Mouse (Mus musculus): ENCODE data around the gene Tet1.
"Not testable (repeated sequence)": the region's sequence is repeated elsewhere in the genome, so short reads cannot be mapped to it uniquely, and the experiment has no call there.

Gene Tet1

DNA sequence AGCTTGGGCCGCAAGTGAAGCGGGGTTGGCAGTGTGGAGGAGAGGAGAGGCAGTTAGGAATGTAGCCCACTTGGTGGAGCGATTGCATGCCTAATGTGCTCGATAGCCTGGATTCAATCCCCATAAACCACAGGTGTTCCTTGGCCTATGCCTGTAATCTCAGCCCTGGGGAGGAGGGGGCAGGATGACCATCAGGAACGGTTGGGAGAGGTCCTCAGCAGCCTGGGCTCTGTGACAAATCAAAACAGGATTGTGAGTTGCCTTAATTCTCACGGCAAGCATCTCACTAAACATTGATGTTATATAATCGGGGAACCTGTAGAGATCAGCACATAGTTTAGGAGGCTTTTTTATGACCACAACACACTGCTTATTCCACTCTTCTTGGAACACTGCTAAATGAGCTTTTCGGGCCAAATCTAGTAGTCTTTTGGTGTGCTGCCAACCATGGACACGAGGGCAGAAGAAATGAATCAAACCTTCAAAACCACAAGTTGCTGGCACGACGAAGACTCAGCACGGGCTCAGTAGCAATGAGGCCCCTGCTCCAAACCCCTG, 61.6 kb downstream of the Tet1 start:
- peak; percentile 50 for DNase-seq (ENCODE audit: low read depth)

DNA sequence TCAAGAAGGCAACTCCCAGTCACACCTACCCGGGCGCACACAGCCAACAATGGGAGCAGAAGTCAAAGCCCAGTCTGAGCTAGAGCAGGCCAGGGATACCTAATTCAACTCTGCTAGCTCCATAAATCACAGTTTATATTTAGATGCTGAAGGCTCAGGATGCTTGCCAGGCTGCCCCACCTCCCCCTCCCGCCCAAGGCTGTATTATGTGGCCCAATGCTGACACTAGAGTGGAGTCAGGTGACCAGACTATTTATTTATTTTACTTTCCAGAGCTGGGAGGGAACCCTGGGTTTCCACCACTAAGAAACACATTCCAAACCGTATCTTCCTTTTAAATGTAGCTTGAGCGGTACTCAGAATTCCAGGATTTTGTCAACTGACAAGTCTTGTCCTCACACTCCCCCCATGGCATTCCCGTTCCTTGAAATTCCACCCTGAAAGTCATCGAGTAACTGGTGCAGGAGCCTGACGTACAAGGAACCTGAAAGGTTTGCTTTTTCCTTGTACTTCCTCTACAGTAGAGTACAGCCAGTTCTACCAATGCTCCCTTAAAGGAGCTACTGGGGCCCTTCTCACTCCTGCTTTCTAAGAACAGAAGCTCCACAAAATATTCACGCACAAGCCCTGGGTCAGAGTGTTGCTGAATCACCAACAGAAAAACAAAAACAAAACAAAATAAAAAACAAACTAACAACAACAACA, 64.9 kb downstream of the Tet1 start:
- no peak for DNase-seq (ENCODE audit: low read depth)

DNA sequence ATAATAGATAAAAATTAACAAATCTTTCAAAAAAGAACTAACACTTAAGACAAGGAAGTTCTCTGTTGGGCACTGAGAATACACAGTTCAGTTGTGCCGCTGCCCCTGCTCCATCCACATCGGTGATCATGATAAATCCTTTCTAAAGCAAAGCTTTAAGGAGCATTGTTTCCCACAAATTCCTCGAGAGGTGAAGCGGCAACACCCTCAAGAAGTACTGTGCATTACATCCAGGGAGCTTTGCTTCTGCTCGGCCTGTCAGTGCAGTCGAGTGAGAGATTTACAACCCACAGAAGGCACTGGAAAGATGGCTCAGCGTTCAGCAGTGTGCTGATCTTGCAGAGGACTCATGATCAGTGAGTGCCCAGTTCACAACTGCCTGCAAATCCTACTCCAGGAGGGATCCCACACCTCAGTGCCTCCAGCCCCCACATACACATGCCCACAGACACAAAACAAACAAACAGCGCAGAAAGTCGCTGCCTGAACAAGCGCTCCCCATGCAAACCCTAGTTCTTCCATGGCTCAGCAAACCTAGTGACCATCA, 66.8 kb downstream of the Tet1 start:
- no peak for DNase-seq (ENCODE audit: low read depth)

DNA sequence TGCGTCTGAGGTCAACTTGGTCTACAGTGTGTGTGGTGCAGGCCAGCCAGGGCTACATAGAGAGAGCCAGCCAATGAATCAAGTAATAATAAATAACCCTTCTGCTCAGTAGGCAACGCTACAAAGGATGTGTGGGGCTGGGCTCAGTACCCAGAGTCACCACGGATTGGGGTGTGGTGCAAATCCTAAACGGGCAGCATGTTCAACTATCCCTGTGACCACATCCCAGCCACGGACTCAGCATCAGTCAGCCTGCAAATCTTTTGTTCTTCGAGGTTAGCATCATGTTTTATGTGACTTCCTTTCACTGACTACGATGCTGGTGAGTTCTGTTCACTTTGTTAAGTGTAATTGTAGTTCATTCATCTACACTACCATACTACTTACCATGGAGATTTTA, 68.1 kb downstream of the Tet1 start:
- DNase-seq (ENCODE audit: low read depth), result no peak

DNA sequence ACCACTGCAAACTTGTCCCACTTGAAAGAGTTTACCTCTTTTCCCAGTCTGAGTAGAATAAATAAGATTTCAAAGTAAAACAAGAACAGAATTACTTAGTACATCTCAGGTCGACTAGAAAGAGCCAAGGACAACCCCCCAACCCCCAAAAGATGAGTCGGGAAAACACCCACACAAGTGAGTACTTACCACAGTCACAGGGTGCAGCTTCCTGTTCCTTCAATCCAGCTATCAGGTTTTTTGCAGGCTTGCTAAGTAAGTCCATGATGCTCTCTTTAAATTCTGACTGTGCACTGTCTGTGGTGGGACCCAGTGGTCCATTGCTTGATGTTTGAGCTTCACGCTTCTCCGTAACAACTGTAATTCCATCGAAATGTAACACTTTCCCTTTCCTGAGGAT, 70.8 kb downstream of the Tet1 start:
- no peak for DNase-seq (ENCODE audit: low read depth)

DNA sequence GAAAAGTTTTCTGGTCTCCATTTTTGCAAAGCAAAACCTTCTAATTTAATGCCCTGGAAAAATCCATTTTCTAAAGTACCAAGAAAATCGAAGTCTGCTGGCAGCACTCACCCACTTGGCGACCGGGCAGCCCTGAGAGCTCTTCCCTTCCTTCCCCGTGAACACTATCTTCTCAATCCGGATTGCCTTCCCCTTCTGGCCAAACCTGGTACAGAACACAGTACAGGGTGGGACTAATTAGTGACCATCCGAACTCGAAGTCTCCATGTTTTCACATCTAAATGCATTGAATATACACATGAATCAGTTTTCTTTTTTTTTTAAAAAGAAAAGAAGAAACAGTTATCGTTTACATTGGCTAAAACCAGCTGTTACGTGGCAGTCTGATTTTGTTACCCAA, 76.0 kb downstream of the Tet1 start:
- DNase-seq (ENCODE audit: low read depth), result no peak

DNA sequence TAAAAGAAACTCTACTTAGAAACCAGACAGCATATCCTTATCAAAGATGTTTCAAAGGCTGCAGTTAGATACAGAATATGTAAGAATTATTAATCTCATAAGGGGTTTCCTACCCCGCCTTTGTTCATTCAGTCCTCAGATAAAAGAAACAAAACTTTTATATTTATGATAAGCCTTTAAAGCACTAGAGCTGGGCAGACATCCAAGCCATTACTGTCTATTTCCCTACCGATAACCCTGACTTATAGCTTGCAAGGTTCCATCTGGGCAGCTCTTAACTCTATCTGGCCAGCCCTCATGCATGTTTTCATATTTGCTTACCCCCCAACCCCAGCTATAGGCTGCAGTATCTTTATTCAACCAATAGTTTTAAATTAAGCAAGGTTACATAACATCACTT, 77.2 kb downstream of the Tet1 start:
- no peak for DNase-seq (ENCODE audit: low read depth)

DNA sequence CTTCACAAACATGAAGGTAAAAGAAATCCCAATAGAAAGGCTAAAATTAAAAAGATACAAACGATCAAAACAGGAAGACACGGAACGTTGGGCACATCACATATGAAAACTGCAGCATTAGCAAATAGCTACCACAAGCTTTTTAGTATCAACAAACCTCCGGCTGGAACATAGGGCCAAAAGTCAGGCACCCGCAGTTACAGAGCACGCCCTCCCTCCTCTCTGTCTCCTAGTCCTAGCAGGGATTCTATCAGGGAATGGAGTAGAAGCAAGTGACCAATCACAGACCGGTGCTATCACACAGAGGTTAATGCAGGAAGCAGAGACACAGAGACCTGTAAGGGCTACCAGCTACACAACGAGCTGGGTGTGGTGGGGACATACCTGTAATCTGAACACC, 84.3 kb downstream of the Tet1 start:
- no peak for DNase-seq (ENCODE audit: low read depth)

DNA sequence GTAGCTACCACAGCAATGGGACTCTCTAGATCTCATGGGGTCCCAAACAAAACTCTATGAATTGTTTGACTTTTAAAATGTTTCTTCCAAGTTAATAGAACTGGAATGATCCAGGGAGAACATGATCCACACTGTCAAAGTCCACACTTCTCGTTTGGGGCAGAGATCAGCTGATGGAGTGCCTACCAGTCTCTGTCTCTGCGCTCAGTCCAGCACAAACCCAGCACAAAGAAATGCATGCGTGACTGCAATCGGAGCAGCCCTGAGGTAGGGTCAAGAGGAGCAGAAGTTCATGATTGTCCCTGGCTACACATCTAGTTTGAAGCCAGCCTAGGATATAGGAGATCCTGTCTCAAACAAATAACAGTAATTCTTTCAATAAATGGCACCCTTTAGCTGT, 85.4 kb downstream of the Tet1 start:
- DNase-seq (ENCODE audit: low read depth), result no peak

DNA sequence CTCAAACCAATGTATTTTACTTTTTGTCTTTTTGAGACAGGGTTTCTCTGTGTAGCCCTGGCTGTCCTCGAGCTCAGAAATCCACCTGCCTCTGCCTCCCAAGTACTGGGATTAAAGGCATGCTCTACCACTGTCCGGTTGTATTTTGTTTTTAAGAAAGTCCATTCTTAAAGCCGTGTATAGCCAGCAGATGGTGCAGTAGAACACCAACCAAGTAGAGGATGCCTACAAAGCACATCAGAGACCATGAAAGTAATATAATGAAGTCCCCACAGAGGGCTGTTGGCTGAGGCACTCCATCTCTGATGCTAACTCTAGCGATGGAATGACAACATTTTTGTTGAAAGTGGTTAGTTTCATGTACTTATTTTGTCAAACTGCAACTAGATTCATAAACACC, 98.8 kb downstream of the Tet1 start:
- no peak for DNase-seq (ENCODE audit: low read depth)

DNA sequence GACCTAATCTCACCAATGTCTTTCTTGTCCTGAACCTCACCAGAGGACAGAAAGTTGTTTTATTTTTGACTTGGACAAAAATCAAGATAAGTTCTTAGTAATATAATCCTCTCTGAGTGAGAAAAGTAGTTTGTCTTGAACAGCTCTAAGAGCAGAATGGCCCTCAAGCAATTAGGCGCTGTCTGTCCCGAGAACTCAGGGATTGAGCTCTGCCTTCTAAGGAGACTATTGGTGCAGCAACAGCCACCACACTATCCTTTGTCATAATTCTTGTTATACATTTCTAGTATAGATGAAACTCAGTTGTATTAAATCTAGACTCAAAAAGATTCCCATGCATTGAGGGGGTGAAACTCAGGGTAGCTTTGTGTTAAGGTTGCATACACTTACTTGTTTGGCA, 100.0 kb downstream of the Tet1 start:
- DNase-seq (ENCODE audit: low read depth), result no peak

DNA sequence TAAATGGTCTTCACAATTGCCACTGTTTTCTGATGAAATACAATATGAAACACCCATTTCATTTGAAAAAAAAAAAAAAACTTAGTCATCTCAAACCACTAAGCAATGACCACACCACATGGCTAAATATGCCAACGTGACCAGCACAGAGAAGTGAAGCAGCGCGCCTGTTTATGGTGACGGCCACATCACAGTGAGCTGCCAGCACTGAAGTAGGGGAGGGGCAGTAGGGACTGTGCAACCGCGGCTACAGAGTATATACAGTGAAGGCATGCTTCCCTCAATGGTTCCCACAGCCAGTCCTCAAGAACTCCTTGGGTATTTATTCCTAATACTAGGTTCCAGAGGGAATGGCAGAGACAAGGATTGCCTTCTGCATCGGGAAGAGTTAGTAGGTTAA, 100.5 kb downstream of the Tet1 start:
- DNase-seq (ENCODE audit: low read depth), result no peak

DNA sequence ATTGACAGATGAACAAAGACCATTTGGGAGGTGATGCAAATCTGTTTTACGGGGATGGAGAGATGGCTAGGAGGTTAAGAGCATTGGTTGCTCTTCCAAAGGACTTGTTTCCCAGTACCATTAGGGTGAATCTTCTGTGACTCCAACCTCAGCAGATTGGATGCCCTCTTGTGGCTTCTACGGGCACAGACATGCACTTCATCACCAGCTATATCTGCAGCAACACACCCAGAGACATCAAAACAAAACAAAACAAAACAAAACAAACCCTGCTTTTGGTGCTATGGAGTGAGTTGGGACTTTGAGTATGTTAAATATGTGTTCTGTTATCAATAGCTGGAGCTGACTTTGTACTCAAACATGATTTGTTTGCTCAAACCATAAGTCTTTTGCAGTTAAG, 104.7 kb downstream of the Tet1 start:
- no peak for DNase-seq (ENCODE audit: low read depth)

DNA sequence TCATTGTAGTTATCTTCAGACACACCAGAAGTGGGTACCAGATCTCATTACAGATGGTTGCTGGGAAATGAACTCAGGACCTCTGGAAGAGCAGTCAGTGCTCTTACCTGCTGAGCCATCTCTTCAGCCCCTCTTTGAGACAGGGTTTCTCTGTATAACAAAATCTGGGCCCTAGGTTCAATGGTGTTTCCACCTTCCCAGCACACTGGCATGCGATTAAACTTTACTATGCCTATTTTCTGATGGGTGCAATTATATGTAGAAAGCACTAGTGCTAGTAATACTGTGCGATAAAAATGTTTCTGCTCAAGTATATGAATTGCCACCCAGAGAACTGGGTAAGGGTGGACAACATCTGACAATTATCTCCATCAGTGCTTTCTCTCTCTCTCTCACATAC, 105.5 kb downstream of the Tet1 start:
- no peak for DNase-seq (ENCODE audit: low read depth)

DNA sequence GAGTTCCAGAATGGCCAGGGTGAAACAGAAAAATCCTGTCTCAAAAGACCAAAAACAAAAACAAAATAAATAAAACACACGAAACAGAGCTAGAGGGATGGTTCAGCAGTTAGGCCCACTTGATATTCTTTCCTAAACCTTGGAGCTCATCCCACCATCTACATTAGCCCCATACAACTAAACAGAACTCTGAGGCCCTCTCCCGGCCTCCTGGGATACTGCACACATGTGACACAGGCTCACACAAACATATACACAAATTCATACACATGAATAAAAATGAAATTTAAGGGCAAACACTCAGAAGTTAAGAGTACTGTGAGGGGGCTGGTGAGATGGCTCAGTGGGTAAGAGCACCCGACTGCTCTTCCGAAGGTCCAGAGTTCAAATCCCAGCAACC, 114.6 kb downstream of the Tet1 start:
- DNase-seq (ENCODE audit: low read depth), result no peak

DNA sequence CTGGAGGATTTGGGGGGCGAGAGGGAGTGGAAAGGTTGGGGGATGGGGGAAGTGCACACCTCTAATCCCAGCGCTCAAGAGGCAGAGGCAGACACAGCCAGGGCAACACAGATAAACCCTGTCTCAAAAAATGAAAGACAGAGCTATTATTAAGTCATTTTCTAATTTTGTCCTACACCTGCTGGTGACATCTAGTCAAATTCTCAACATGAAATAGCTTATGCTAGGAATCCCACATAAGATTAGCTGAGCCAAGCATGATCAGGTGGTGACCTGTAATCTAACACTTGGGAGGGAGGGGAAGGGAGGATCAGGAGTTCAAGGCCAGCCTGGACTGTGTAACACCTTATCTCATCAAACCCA, 115.7 kb downstream of the Tet1 start:
- peak; percentile 2 for DNase-seq (ENCODE audit: low read depth)

DNA sequence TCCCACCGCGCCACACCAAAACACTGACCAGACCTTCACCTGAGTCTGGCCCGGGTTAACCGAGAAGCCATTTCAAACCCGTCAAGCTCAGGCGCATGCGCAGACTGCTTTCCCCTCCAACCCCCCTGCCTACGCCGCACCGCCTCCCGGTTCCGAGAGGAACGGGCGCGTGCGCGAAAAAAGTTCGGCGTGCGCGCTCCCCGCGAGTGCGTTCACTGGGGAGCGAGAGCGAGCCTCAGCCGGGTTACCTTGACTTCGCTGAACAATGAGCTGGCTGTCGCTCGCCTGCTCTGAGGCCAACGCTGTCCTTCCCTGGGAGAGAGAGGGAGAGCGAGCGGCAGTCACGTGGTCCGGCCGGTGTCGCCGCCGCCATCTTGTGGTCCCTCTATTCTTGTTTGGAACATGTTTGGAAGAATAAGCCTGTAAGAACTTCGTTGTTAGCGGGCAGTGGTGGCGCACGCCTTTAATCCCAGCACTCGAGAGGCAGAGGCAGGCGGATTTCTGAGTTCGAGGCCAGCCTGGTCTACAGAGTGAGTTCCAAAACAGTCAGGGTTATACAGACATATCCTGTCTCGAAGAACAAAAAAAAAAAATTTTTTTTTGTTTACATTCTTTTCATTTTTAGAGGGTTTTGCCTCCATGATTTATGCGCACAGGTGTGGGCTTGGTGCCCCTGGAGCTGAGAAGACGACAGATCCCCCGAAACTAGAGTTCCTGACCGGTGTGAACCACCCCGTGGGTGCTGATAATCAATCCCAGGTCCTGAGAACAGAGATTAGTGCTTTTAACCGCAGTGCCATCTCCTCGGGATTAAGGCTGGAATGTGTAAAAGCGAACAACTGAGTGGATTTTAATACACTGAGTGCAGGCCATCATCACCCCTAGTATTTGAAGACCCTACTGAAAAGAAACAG, 116.4 kb downstream of the Tet1 start, which contains the start of gene Ccar1:
Ccar1 (minus strand) TSS at position 110 of the 914 bp plus-strand sequence.
- DNase-seq (ENCODE audit: low read depth), result peak; percentile 95

DNA sequence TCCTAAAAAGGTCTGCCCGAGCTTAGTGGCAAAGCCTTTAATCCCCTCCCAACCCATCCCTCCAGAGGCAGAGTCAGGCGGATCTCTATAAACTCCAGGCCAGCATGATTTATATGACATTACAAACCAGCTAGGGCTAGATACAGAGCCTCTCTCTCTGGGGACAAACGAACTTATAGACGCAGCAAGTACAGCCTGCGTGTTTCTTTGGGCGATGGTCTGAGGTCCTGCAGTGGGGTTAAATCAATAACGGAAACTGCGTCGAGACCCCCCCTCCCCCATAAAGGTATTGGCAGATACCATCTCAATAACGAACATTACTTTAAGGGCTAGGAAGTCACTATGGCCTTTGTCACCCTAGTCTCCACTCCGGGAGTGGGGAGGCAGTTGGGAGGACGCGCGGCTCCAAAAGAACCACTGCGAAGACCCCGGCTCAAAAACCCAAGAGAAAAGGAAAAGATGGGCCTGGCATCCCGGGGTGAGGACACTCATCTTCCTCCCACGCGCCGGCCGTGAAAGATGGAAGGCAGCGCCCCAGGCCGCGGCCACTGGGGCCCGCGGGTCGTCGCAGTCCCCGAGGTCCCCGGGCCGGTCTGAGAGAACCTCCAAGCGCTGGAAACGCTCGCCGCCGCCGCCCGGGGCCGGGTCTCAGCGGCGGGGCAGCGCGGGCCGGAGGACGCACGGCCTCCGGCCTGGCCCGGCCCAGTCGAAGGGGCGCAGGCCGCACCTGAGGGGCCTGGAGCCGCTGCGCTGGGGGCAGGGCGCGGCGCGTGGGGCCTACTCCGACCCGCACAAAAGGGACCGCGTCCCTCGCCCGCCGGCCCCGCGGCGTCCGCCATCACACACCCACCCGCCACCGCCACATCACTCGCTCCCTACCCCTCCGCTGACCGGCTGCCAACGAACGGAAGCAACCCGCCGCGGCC, 117.3 kb downstream of the Tet1 start:
- DNase-seq (ENCODE audit: low read depth), result no peak

DNA sequence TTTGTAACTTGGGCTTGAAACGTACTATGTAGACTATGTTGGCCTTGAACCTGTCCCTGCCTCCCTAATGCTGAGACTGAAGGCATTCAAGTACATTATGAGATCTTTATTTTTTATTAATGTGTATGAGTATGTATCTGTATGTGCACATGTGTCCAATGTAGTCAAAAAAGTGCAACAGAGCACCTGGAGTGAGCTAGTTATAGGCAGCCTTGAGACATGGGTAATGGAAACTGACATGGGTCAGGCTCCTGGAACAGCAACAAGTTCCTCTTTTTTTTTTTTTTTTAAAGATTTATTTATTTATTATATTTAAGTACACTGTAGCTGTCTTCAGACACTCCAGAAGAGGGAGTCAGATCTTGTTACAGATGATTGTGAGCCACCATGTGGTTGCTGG, 127.0 kb downstream of the Tet1 start:
- DNase-seq (ENCODE audit: low read depth), result not testable (repeated sequence)
